8 mouse cellular contexts compared by ENCODE assay signal in the genomic region with DNA sequence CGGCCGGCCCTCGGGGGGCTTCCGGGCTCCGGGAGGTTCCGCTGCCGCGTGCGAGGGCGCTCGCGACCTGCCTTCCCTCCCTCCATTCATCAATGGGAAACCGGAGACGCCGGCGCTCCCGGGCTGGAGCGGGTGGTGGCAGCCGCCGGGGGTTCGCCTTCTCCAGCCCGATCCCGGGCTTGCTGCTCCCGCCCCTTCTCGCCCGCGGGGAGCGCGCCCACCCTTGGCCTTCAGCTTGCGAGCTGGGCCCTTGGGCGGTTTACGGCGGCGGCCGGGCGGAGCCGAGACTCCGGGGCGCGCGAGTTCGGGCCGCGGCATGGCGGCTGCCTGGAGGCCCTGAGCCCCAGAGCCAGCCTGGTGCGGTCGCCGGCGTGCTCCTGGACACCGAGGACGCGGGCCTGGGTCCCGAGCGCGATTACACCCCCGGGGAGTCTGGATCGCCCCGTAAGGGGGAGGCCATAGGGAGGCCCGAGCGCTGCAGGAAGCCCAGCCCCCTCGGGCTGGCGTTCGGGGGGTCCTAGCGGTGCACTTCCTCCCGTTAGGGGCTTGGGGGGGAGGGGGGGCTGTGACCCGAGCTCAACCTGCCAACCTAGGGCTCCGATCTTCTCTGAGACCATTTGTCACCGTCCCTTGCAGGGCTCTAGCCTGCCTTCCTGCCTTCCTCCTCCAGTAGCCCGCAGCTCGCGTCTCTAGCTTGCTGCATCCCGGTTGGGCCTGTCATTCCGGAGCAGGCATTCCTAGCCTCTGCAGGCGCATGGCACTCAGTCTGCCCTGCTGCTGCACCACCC. TPM values are rescaled to one million over a fixed set of nuclear protein-coding genes. Genes with fewer than 3 reads are reported as not detected.
DNase-seq lines count a peak whose midpoint lies in the region; ATAC-seq and TF ChIP-seq lines count a peak whose summit lies in the region.

No protein-coding gene starts in this region.

- DNase-seq in adipocyte (ENCODE audit: low spot score): peak; percentile 58
- DNase-seq in gastrocnemius, postnatal 25 days: peak; percentile 65
- peak; percentile 88 for DNase-seq in intestine, embryonic 14.5 days (ENCODE audit: low spot score)
- DNase-seq in left cerebral cortex, postnatal 36 days (ENCODE audit: low spot score in 2 of 2): peak; percentile 74 to 76
- peak; percentile 38 to 50 for DNase-seq in right cerebral cortex, postnatal 36 days (ENCODE audit: low spot score in 2 of 2)
- DNase-seq in urinary bladder, postnatal 36 days (ENCODE audit: low spot score in 2 of 2): peak; percentile 60 to 64

- peak overlapping the region; percentile 97 for H3K9ac ChIP-seq in intestine, embryonic 14.5 days (ENCODE audit: low read length)

- H3K9me3 ChIP-seq in intestine, embryonic 14.5 days (ENCODE audit: control insufficient read depth, low read length): no peaks in the 10 kb centered on the region

- peaks cover 2% of the 10 kb centered on the region; the same call in 1 of the 2 replicates for H3K4me1 ChIP-seq in cortical plate, adult 2 months (ENCODE audit: control insufficient read depth, insufficient read depth, low read length)
- H3K4me1 ChIP-seq in intestine, embryonic 14.5 days (replicated peaks; ENCODE audit: control insufficient read depth, insufficient read depth, low read length): peaks cover 23% of the 10 kb centered on the region

- ATAC-seq in intestine, embryonic 14.5 days (replicated peaks; ENCODE audit: low FRiP score, low TSS enrichment, low read depth): peak; percentile 40
- ATAC-seq in megakaryocyte-erythroid progenitor cell, adult 5-6 weeks (replicated peaks; ENCODE audit: low FRiP score, low TSS enrichment, poor library complexity, severe bottlenecking): peak; percentile 7; the same call in 1 of the 2 replicates

- no peak for TF ChIP-seq POLR2A in cortical plate, adult 2 months (IDR thresholded peaks at IDR 0.05; ENCODE audit: extremely low read depth, insufficient read depth, low read length)

- no peaks in the 10 kb centered on the region for H3K36me3 ChIP-seq in intestine, embryonic 14.5 days (ENCODE audit: control insufficient read depth, insufficient read depth, low read length)

- peak overlapping the region; percentile 66 for H3K4me2 ChIP-seq in intestine, embryonic 14.5 days (ENCODE audit: low read length)

- intact Hi-C loops in left cerebral cortex, postnatal 36 days (cut with DNase I): loop anchor here (5.0 kb wide), 4 partner anchors 78 to 232 kb away; no protein-coding TSS in a partner anchor

- under 1% methylated on average over 61 of the region's 74 CpGs for WGBS in intestine, embryonic 14.5 days

- peak overlapping the region; percentile 90 for H3K27ac ChIP-seq in cortical plate, adult 2 months (ENCODE audit: insufficient read depth, low read length)
- H3K27ac ChIP-seq in intestine, embryonic 14.5 days (ENCODE audit: low read depth): peak overlapping the region; percentile 98

- H3K4me3 ChIP-seq in cortical plate, adult 2 months (ENCODE audit: insufficient read depth, low read length): peak overlapping the region; percentile 97
- peak overlapping the region; percentile 85 for H3K4me3 ChIP-seq in intestine, embryonic 14.5 days (ENCODE audit: low read depth, low read length)

- no peaks in the 10 kb centered on the region for H3K27me3 ChIP-seq in intestine, embryonic 14.5 days (replicated peaks; ENCODE audit: control insufficient read depth, insufficient read depth, low read length)

- TF ChIP-seq CTCF in cortical plate, adult 2 months (IDR thresholded peaks at IDR 0.05; ENCODE audit: extremely low read depth, insufficient read depth, low read length): no peak

RNA-seq across cellular contexts. Expression of gene Elovl6, which starts 1.8 kb away (rescaled TPM):
- polyA plus RNA-seq in cortical plate, adult 2 months (2012; rRNA removed): 26.2 and 27.1 TPM in 2 replicates
- 1 to 10 TPM; 1.1 to 1.6 TPM for total RNA-seq in gastrocnemius, postnatal 25 days (2021)
- 53.4 and 54.3 TPM in 2 replicates for polyA plus RNA-seq in intestine, embryonic 14.5 days (2014; fragmentation: Nextera tagmentation; extraction: Ambion mirVana)
- 10 to 100 TPM; 25.7 to 34.1 TPM for total RNA-seq in left cerebral cortex, postnatal 36 days (2021)
- 13.0 and 19.4 TPM in 2 replicates for total RNA-seq in megakaryocyte-erythroid progenitor cell, adult 5-6 weeks (2014; fragmentation: Nextera tagmentation)
- total RNA-seq in megakaryocyte-erythroid progenitor cell, adult 5-6 weeks (2017): 15.8 and 17.0 TPM in 2 replicates

Comparison
In these comparisons a context has a peak if more than half of its experiments do, and no peak if none do; other contexts are left out.
1. Peak in every context shown above with its lines: DNase-seq, ATAC-seq, H3K4me3 ChIP-seq and H3K27ac ChIP-seq.
2. RNA of gene Elovl6, which starts 1.8 kb away (total RNA-seq): 25.7 to 34.1 TPM in left cerebral cortex, postnatal 36 days and 13.0 to 19.4 TPM in megakaryocyte-erythroid progenitor cell, adult 5-6 weeks; 1.1 to 1.6 TPM in gastrocnemius, postnatal 25 days; every median in the first group is over 4 times any median in the second.